Mouse (Mus musculus) CD4-positive, CD25-positive, alpha-beta regulatory T cell, adult 9 weeks (primary cell): ENCODE measurements around the gene Them5. TPM values are rescaled to one million over a fixed set of nuclear protein-coding genes. Genes with fewer than 3 reads are reported as not detected.

Source experiments
- polyA plus RNA-seq: library from polyadenylated mRNA; unstranded; fragments of 100-300 nt; shearing (Covaris generic); gene quantifications from one replicate; pipeline ENCODE4 v1.2.1, GENCODE M21; 2017

Gene Them5
- not detected for polyA plus RNA-seq

GRCm38 (mm10) chr3:94341959-94342422, at the start of gene Them5:
Gene Them5, plus strand, starts transcription at chr3:94342099.

GRCm38 (mm10) chr3:94309633-94310363, 32.1 kb upstream of the Them5 start, which contains the start of gene Them4:
Gene Them4, plus strand, starts transcription at chr3:94310089.

GRCm38 (mm10) chr3:94362138-94362537, 20.2 kb downstream of the Them5 start, which contains the start of gene C2cd4d:
Gene C2cd4d, plus strand, starts transcription at chr3:94362438.

GRCm38 (mm10) chr3:94372641-94373040, 30.7 kb downstream of the Them5 start, which contains the start of gene Rorc:
Gene Rorc, plus strand, starts transcription at chr3:94372794.

Other genes starting within 250 kb of the Them5 start
- gene Gm10696, start 163.9 kb upstream of the Them5 start, polyA plus RNA-seq: not detected
- gene Gm5286, start 145.4 kb upstream of the Them5 start, polyA plus RNA-seq: not detected
- not detected for gene Gm4778, start 78.1 kb upstream of the Them5 start, polyA plus RNA-seq
- gene Them4, start 32.0 kb upstream of the Them5 start, polyA plus RNA-seq: 10.4 TPM
- not detected for gene C2cd4d, start 20.3 kb downstream of the Them5 start, polyA plus RNA-seq
- gene Rorc, start 30.7 kb downstream of the Them5 start, polyA plus RNA-seq: 8.5 TPM
- gene Lingo4, start 56.4 kb downstream of the Them5 start, polyA plus RNA-seq: 0.20 TPM
- 9.8 TPM for gene Tdrkh, start 71.2 kb downstream of the Them5 start, polyA plus RNA-seq
- gene Mrpl9, start 101.2 kb downstream of the Them5 start, polyA plus RNA-seq: 80.7 TPM
- gene Oaz3, start 101.8 kb downstream of the Them5 start, polyA plus RNA-seq: 1.3 TPM
- gene Celf3, start 136.2 kb downstream of the Them5 start, polyA plus RNA-seq: 1.6 TPM
- gene Riiad1, start 138.2 kb downstream of the Them5 start, polyA plus RNA-seq: not detected
- 7.9 TPM for gene Snx27, start 240.6 kb downstream of the Them5 start, polyA plus RNA-seq